Mouse (Mus musculus) liver, embryonic 11.5 days (tissue): Measurements from ENCODE around the gene 3425401B19Rik. TPM values are rescaled to one million over a fixed set of nuclear protein-coding genes. Genes with fewer than 3 reads are reported as not detected.

ENCODE experiments used
- ATAC-seq: fragments of 200-750 bp; cut with Nextera tagmentation; replicated peaks from 2 replicates; pipeline ENCODE4 v1.8.0; 2017; ENCODE audit warnings: moderate number of reproducible peaks, mild to moderate bottlenecking, moderate TSS enrichment, moderate library complexity; ENCODE audit not compliant: low FRiP score
- DNase-seq: peaks from one replicate; pipeline ENCODE4 v3.0.0-alpha.2; 2017; ENCODE audit warnings: low spot score
- H3K27ac ChIP-seq: fragments of 300-500 bp; sonication (generic); 2 replicates; pipeline ENCODE4 v1.5.1; 2014; ENCODE audit warnings: mild to moderate bottlenecking, low read depth, low read length, control low read depth
- H3K27me3 ChIP-seq: fragments of 300-500 bp; sonication (generic); replicated peaks from 2 replicates; pipeline ENCODE4 v1.6.1; 2014; ENCODE audit warnings: low read length, mixed read lengths; ENCODE audit not compliant: control insufficient read depth, insufficient read depth
- H3K36me3 ChIP-seq: fragments of 300-500 bp; sonication (generic); 2 replicates; pipeline ENCODE4 v1.6.1; 2014; ENCODE audit warnings: mild to moderate bottlenecking, low read length, moderate library complexity, mixed read lengths; ENCODE audit not compliant: control insufficient read depth, insufficient read depth
- H3K4me1 ChIP-seq: fragments of 300-500 bp; sonication (generic); replicated peaks from 2 replicates; pipeline ENCODE4 v1.6.1; 2014; ENCODE audit warnings: low read length, mixed read lengths; ENCODE audit not compliant: control insufficient read depth, insufficient read depth
- H3K4me2 ChIP-seq: fragments of 300-500 bp; sonication (generic); 2 replicates; pipeline ENCODE4 v1.6.1; 2014; ENCODE audit warnings: mild to moderate bottlenecking, control low read depth, moderate library complexity
- H3K4me3 ChIP-seq: fragments of 300-500 bp; sonication (generic); 2 replicates; pipeline ENCODE4 v1.5.1; 2014; ENCODE audit warnings: low read depth, low read length, control low read depth
- H3K9ac ChIP-seq: fragments of 300-500 bp; sonication (generic); 2 replicates; pipeline ENCODE4 v1.6.1; 2014; ENCODE audit warnings: low read depth, low read length, control low read depth
- H3K9me3 ChIP-seq: fragments of 300-500 bp; sonication (generic); 2 replicates; pipeline ENCODE4 v1.6.1; 2016; ENCODE audit warnings: low read length, inconsistent platforms, mixed read lengths; ENCODE audit not compliant: control insufficient read depth
- WGBS: fragments of 180-500 bp; shearing (Covaris S2); extraction: QIAGEN DNeasy Blood & Tissue Kit; methylation state at CpG from one replicate; pipeline ENCODE4 v1.1.7; 2014; 5-methylcytosine and 5-hydroxymethylcytosine counted together
- polyA plus RNA-seq: library from polyadenylated mRNA; unstranded; fragments of >200 nt; fragmentation: Nextera tagmentation; extraction: Ambion mirVana; gene quantifications from 2 replicates; pipeline ENCODE4 v1.2.1, GENCODE M21; 2014

3425401B19Rik gene
- polyA plus RNA-seq, 1 experiment from 2014 or later = not detected

- Histone ChIP-seq H3K4me3 (no peak overlapping the region), H3K27me3 (0 out of 2 replicates have a peak, but pooled peaks cover 2% of the 10 kb centered on the region), H3K27ac (no peak overlapping the region), H3K9ac (no peak overlapping the region), H3K4me2 (no peak overlapping the region), H3K4me1 (no peaks in the 10 kb centered on the region; the same call in 1 of the 2 replicates), H3K36me3 (no peaks in the 10 kb centered on the region), H3K9me3 (no peaks in the 10 kb centered on the region)
- DNase-seq (no peak), ATAC-seq (no peak)
- 92% methylated on average over 12 of the region's 12 CpGs for WGBS
These were observed 2.6 kb downstream of the 3425401B19Rik start for GRCm38 (mm10) chr14:32682536-32682935.

GRCm38 (mm10) chr14:32681603-32682002 is 3.5 kb downstream of the 3425401B19Rik start:
- ATAC-seq (no peak), DNase-seq (no peak)
- 78% methylated on average over 3 of the region's 3 CpGs for WGBS
- Histone ChIP-seq H3K4me1 (no peaks in the 10 kb centered on the region; the same call in 1 of the 2 replicates), H3K27ac (no peak overlapping the region), H3K27me3 (0 out of 2 replicates have a peak, but pooled peaks cover 2% of the 10 kb centered on the region), H3K4me3 (no peak overlapping the region), H3K9me3 (no peaks in the 10 kb centered on the region), H3K36me3 (no peaks in the 10 kb centered on the region), H3K9ac (no peak overlapping the region), H3K4me2 (no peak overlapping the region)

GRCm38 (mm10) chr14:32678565-32678964 is 6.5 kb downstream of the 3425401B19Rik start:
- no peaks in the 10 kb centered on the region for H3K27me3 ChIP-seq
- H3K9ac ChIP-seq = no peak overlapping the region
- no peaks in the 10 kb centered on the region for H3K36me3 ChIP-seq
- H3K4me3 ChIP-seq = no peak overlapping the region
- DNase-seq (no peak), ATAC-seq (no peak)
- no peaks in the 10 kb centered on the region for H3K9me3 ChIP-seq
- no peak overlapping the region for H3K4me2 ChIP-seq
- 65% methylated on average over 3 of the region's 3 CpGs for WGBS
- no peaks in the 10 kb centered on the region for H3K4me1 ChIP-seq
- no peak overlapping the region for H3K27ac ChIP-seq

GRCm38 (mm10) chr14:32673178-32673577 is 11.9 kb downstream of the 3425401B19Rik start:
- H3K27ac ChIP-seq = no peak overlapping the region
- no peak overlapping the region for H3K9ac ChIP-seq
- no peak for DNase-seq
- H3K4me1 ChIP-seq = no peaks in the 10 kb centered on the region
- WGBS = 64% methylated on average over 3 of the region's 3 CpGs
- H3K9me3 ChIP-seq = no peaks in the 10 kb centered on the region
- H3K4me3 ChIP-seq = no peak overlapping the region
- no peak for ATAC-seq
- no peaks in the 10 kb centered on the region for H3K36me3 ChIP-seq
- H3K4me2 ChIP-seq = no peak overlapping the region
- no peaks in the 10 kb centered on the region for H3K27me3 ChIP-seq

GRCm38 (mm10) chr14:32663099-32663498 is 22.0 kb downstream of the 3425401B19Rik start:
- Histone ChIP-seq H3K36me3 (no peaks in the 10 kb centered on the region), H3K9ac (no peak overlapping the region), H3K27ac (no peak overlapping the region), H3K9me3 (no peaks in the 10 kb centered on the region), H3K4me1 (no peaks in the 10 kb centered on the region), H3K27me3 (no peaks in the 10 kb centered on the region; the same call in 1 of the 2 replicates), H3K4me3 (no peak overlapping the region), H3K4me2 (no peak overlapping the region)
- 70% methylated on average over 6 of the region's 6 CpGs for WGBS
- ATAC-seq = no peak
- no peak for DNase-seq

- no peak overlapping the region for H3K4me3 ChIP-seq
- no peaks in the 10 kb centered on the region; the same call in 1 of the 2 replicates for H3K27me3 ChIP-seq
- 75% methylated on average over 9 of the region's 9 CpGs for WGBS
- H3K36me3 ChIP-seq = no peaks in the 10 kb centered on the region
- DNase-seq = no peak
- H3K27ac ChIP-seq = no peak overlapping the region
- no peak overlapping the region for H3K9ac ChIP-seq
- no peak for ATAC-seq
- H3K4me1 ChIP-seq = no peaks in the 10 kb centered on the region
- H3K4me2 ChIP-seq = no peak overlapping the region
- no peaks in the 10 kb centered on the region for H3K9me3 ChIP-seq
These were observed 25.3 kb downstream of the 3425401B19Rik start for GRCm38 (mm10) chr14:32659781-32660180.

- WGBS = 68% methylated on average over 2 of the region's 2 CpGs
- ATAC-seq = no peak
These were observed 46.6 kb downstream of the 3425401B19Rik start for GRCm38 (mm10) chr14:32638485-32638884.

GRCm38 (mm10) chr14:32634015-32634682 is 50.9 kb downstream of the 3425401B19Rik start:
- no peak for ATAC-seq
- H3K9me3 ChIP-seq = no peaks in the 10 kb centered on the region
- 16% methylated on average over 11 of the region's 11 CpGs for WGBS
- H3K27me3 ChIP-seq = no peaks in the 10 kb centered on the region
- H3K4me2 ChIP-seq = no peak overlapping the region
- no peak overlapping the region for H3K4me3 ChIP-seq
- H3K36me3 ChIP-seq = no peaks in the 10 kb centered on the region
- DNase-seq = no peak
- no peak overlapping the region for H3K9ac ChIP-seq
- no peak overlapping the region for H3K27ac ChIP-seq
- no peaks in the 10 kb centered on the region for H3K4me1 ChIP-seq

More at GRCm38 (mm10) chr14:32638485-32638884, 46.6 kb downstream of the 3425401B19Rik start:
- Histone ChIP-seq H3K4me1 (no peaks in the 10 kb centered on the region), H3K36me3 (no peaks in the 10 kb centered on the region), H3K4me2 (no peak overlapping the region), H3K4me3 (no peak overlapping the region), H3K9ac (no peak overlapping the region), H3K27me3 (0 out of 2 replicates have a peak, but pooled peaks cover 2% of the 10 kb centered on the region), H3K9me3 (no peaks in the 10 kb centered on the region), H3K27ac (no peak overlapping the region)
- no peak for DNase-seq
